Mouse (Mus musculus): ENCODE measurements around the gene 6030445D17Rik. TPM values are rescaled to one million over a fixed set of nuclear protein-coding genes. Genes with fewer than 3 reads are reported as not detected.

The 6030445D17Rik gene
- total RNA-seq, 4 experiments from 2014 or later, result 0.16 to 0.27 (median 0.27) TPM; not detected in 1

Other genes starting within 250 kb of the 6030445D17Rik start
- gene Tcea3, start 214.5 kb upstream of the 6030445D17Rik start, total RNA-seq (2022), result 100 to 1,000 TPM; 380 to 439 (median 413) TPM
- gene Zfp46, start 177.6 kb upstream of the 6030445D17Rik start, total RNA-seq (2022), result 10 to 100 TPM; 21.2 to 27.1 (median 24.9) TPM
- gene Hnrnpr, start 151.3 kb upstream of the 6030445D17Rik start, total RNA-seq (2022), result 10 to 100 TPM; 18.3 to 26.7 (median 21.0) TPM
- not detected for gene Htr1d, start 38.7 kb upstream of the 6030445D17Rik start, total RNA-seq (2022)
- gene Luzp1, start 7.5 kb downstream of the 6030445D17Rik start, total RNA-seq (2022), result 10 to 100 TPM in 3 of 4 experiments, 1 to 10 TPM in 1; 8.6 to 15.2 (median 13.5) TPM
- 10 to 100 TPM; 17.0 to 19.0 (median 17.8) TPM for gene Kdm1a, start 140.5 kb downstream of the 6030445D17Rik start, total RNA-seq (2022)
- not detected for gene Tex46, start 148.2 kb downstream of the 6030445D17Rik start, total RNA-seq (2022)
- not detected for gene Lactbl1, start 160.4 kb downstream of the 6030445D17Rik start, total RNA-seq (2022)

All from gastrocnemius, adult 8-10 months (tissue).